Mouse (Mus musculus) kidney, adult 18-20 months (tissue): ENCODE measurements around the gene Drosha.

Experiments
- DNase-seq: peaks from one replicate; pipeline ENCODE4 v3.0.0; 2021

Drosha gene

DNA sequence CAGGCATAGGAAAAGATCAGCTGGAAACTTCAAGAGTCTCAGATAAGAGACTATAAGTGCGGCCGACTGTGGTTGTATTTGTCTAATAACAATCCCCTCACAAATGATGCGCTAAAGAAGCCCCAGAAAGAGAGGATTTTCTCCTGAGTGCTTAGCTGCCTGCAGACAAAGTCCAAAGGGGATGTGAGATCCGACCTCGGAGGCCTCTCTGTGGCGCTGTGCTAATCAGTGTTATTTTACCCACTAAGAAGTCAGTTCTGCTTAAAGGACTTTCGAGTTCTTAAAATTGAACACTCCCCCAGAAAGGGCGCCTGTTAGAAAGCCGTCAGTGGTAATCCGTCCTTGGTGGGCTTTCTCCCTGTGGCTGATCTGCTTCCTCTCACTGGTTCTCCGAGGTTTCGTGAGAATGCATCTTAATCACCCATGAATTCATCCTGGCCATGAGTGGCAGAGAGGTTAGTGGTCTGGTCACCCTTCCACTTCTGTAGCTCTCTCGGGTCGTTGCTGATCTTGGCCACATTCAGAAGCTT, 117.1 kb downstream of the Drosha start:
- DNase-seq: no peak

DNA sequence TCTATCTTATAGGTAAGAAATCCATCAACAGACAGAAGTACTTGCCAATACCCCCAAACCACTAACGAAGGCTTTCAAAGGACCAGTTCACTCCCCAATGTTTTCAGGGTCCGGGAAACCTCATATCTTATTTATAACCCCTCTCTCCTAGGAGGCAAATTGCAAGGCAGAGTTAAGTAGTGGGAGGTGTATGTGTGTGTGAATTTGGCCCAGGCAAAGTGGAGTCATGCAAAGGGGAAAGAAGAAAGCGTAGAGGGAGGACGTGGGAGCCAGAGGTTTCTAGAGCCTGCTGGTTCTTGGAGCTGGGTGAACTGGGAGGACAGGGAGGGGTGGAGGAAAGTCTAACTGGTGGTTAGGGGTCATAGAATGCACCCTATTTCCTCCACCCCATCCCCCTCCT, 117.8 kb downstream of the Drosha start:
- no peak for DNase-seq

DNA sequence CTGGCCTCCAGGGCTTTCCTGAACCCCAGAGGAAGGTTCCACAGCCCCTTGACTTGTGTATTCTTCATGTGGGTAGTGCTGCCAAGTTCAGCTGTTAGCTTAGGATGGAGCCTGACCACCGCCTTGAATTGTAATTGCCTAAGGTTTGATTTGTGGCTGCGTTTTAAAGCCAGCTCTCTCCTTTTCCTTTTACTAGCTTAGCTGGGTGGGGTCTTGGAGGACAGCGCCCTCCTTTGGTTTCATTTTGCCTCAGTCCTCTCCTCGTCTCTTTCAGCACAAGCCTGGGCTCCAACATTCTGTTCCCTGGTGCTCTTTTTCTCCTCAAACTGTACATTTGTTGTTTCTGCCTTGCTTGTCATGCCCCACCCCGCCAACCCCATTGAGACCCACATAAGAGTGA, 133.4 kb downstream of the Drosha start:
- no peak for DNase-seq

DNA sequence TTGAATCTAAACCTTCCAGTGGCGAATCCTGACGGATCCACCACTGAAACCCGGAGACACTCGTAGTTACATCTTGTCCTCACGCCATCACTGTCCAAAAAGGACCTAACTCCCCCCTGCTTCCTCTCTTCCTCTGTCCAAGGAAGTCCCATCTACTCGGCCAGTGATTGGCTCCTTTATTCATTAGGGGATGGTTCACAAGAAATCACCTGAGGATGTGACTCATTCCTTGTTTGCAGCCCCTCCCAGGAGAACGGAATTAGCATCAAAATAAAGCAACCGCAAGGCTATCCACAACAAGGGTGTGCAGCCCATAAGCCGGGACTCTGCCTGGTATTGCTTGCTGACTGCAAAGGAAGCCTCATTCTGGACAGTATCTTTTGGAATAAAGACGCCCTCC, 137.6 kb downstream of the Drosha start:
- no peak for DNase-seq

DNA sequence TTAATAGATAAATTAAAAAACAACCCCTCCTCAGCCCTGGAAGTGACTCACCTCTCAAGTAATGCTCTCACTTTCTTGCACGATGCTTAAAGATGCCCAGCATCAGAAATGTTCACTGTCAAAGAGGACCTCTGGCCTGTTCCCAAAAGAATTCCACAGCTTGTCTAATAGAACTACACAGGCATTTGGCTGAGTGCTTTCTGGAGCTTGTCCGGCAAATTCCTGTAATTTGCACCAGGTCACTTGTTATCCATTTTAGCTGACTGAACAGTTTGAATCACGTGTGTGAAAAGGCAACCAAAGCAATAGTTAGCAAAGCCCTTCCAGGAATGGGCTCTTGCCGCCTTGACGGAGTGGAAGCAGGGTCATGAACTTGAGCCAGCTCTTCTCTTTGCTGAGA, 140.6 kb downstream of the Drosha start:
- peak; percentile 9 for DNase-seq

DNA sequence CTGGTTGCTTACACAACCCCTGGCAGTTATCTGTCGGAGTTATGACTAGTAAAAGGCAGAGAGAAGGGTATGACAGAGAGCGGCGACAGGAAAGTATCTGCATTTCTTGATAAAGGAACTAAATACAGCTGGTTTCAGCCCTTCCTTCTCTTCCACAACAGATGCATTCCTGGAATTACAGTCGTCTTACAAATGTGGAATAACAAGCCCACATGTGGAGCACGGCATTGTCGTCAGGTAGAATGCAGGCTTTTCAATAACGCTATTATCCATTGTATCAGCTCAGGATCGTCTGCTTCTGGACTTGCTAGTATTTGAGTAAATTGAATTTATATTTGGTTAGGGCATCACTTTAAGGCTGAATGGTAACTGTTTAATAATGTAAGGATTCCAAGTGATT, 144.2 kb downstream of the Drosha start:
- no peak for DNase-seq

DNA sequence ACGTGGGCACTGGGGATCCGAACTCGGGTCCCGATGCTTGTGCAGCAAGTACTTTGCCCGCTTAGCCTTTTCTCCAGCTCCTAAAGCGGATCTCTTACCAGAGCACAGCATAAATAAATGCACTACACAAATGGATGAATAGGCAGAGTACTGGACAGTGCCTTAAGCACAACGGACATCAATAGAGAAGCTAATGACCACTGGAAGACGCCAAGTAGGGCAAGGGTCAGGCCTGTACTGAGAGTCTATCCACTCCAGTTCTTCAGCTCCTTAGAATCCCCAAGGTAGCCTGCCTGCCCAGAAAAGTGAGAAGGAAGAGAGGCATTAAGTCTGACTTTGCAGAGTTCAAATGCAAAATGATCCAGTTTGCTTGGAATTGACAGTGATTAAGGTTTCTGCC, 147.8 kb downstream of the Drosha start:
- DNase-seq: peak; percentile 41
